ENCODE assay signal across 7 mouse cellular contexts in the genomic region with DNA sequence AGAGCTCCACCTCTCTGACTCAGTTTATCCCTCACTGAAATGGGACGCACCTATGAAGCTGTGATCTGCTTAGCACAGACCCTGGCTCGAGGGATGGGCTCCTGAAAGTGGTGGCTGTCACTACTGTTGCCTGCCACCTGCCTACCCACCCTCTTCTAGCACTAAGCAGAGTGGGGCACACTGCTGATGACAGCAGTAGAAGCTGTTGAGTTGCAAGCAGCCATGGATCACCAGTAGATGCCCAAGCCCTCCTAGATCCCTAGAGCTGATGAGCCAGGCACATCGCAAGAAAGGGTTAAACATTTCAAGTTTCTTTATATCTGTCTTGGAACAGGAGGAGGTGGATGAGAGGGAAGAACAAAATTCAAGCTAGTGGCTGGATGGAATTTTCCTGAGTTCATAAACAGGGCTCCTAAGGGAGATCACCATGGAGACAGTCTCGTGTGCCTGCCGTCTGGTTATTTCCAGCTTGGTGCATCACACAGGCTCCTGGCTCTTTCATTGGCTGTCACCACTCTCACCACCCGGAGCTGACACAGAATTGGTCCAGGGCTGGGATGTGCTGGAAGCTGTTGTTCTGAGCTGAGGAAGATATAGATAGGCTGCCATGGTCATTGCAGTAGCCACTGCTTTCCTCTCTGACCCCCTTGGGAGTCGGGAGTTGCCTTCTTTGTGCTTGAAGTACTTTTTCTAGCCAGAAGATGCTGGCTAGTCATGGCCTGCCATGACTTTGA. TPM values are rescaled to one million over a fixed set of nuclear protein-coding genes. Genes with fewer than 3 reads are reported as not detected.
DNase-seq lines count a peak whose midpoint lies in the region; ATAC-seq and TF ChIP-seq lines count a peak whose summit lies in the region.

No protein-coding gene starts in this region.

- no peaks in the 10 kb centered on the region for H3K9me3 ChIP-seq in intestine, postnatal 0 days (ENCODE audit: control insufficient read depth)
- no peaks in the 10 kb centered on the region for H3K9me3 ChIP-seq in midbrain, embryonic 16.5 days (replicated peaks; ENCODE audit: control insufficient read depth, low read length, poor library complexity, severe bottlenecking)

- peak overlapping the region; percentile 98 for H3K27ac ChIP-seq in bone marrow macrophage, adult 2 months (ENCODE audit: insufficient read depth, low read depth, low read length)
- H3K27ac ChIP-seq in intestine, postnatal 0 days (ENCODE audit: low read depth, low read length) = peak overlapping the region; percentile 91
- H3K27ac ChIP-seq in midbrain, embryonic 16.5 days (ENCODE audit: low read length) = peak overlapping the region; percentile 95

- WGBS in intestine, postnatal 0 days = 50% methylated on average over 7 of the region's 7 CpGs
- 38% methylated on average over 7 of the region's 7 CpGs for WGBS in midbrain, embryonic 16.5 days

- no peaks in the 10 kb centered on the region for H3K36me3 ChIP-seq in intestine, postnatal 0 days (ENCODE audit: control insufficient read depth, insufficient read depth)
- H3K36me3 ChIP-seq in midbrain, embryonic 16.5 days (ENCODE audit: control insufficient read depth, insufficient read depth, low read length) = no peaks in the 10 kb centered on the region

- no peaks in the 10 kb centered on the region for H3K27me3 ChIP-seq in intestine, postnatal 0 days (replicated peaks; ENCODE audit: control insufficient read depth, insufficient read depth, low read length)
- no peaks in the 10 kb centered on the region for H3K27me3 ChIP-seq in midbrain, embryonic 16.5 days (ENCODE audit: control insufficient read depth, insufficient read depth, low read depth, low read length)

- peak overlapping the region; percentile 11 for H3K4me3 ChIP-seq in bone marrow macrophage, adult 2 months (ENCODE audit: insufficient read depth, low read length)
- H3K4me3 ChIP-seq in intestine, postnatal 0 days (ENCODE audit: low read depth, low read length) = no peak overlapping the region
- no peak overlapping the region for H3K4me3 ChIP-seq in midbrain, embryonic 16.5 days (ENCODE audit: low read depth, low read length)

- TF ChIP-seq CTCF in bone marrow macrophage, adult 2 months (IDR thresholded peaks at IDR 0.05; ENCODE audit: low read depth, low read length) = no peak
- TF ChIP-seq CTCF in intestine, postnatal 0 days (IDR thresholded peaks at IDR 0.05; ENCODE audit: low read depth) = no peak

- intact Hi-C loops in gastrocnemius, postnatal 36 days (cut with DNase I) = no loop called here
- intact Hi-C loops in left cerebral cortex, postnatal 14 days (cut with DNase I) = no loop called here

- no peak overlapping the region for H3K9ac ChIP-seq in intestine, postnatal 0 days (ENCODE audit: low read depth, low read length)
- H3K9ac ChIP-seq in midbrain, embryonic 16.5 days (ENCODE audit: low read depth, low read length) = no peak overlapping the region

- peak; percentile 9; the same call in 1 of the 2 replicates for ATAC-seq in intestine, postnatal 0 days
- peak; percentile 96 for ATAC-seq in midbrain, embryonic 16.5 days

- peak; percentile 51 for DNase-seq in embryo, embryonic 11.5 days (ENCODE audit: low read depth, low spot score)
- DNase-seq in gastrocnemius, postnatal 36 days = peak; percentile 63 to 72
- peak; percentile 91 to 98 for DNase-seq in left cerebral cortex, postnatal 14 days (ENCODE audit: low spot score in 2 of 2)
- no peak for DNase-seq in B cell, adult 2 months

- no peak overlapping the region for H3K4me2 ChIP-seq in intestine, postnatal 0 days (replicated peaks; ENCODE audit: low read depth)
- peak overlapping the region; percentile 13; the same call in 1 of the 2 replicates for H3K4me2 ChIP-seq in midbrain, embryonic 16.5 days (ENCODE audit: low read length)

- peaks cover 83% of the 10 kb centered on the region for H3K4me1 ChIP-seq in bone marrow macrophage, adult 2 months (ENCODE audit: control insufficient read depth, insufficient read depth, low read length)
- peaks cover 24% of the 10 kb centered on the region for H3K4me1 ChIP-seq in intestine, postnatal 0 days (replicated peaks; ENCODE audit: control insufficient read depth, insufficient read depth, low read length)
- H3K4me1 ChIP-seq in midbrain, embryonic 16.5 days (ENCODE audit: control insufficient read depth, insufficient read depth, low read length) = peaks cover 31% of the 10 kb centered on the region

- TF ChIP-seq POLR2A in bone marrow macrophage, adult 2 months (IDR thresholded peaks at IDR 0.05; ENCODE audit: borderline replicate concordance, low read depth, low read length) = peak; percentile 35; the same call in 1 of the 2 replicates

RNA-seq across cellular contexts. Expression of gene Scyl1, which starts 40.7 kb away (rescaled TPM):
- 46.7 and 48.3 TPM in 2 replicates for polyA plus RNA-seq in bone marrow macrophage, adult 2 months (2012; ENCODE audit: insufficient read depth, insufficient read length, missing spikeins)
- 10 to 100 TPM; 70.8 to 71.1 TPM for total RNA-seq in gastrocnemius, postnatal 36 days (2021)
- polyA plus RNA-seq in intestine, postnatal 0 days (2015; fragmentation: Nextera tagmentation; extraction: Ambion mirVana) = 43.8 and 48.8 TPM in 2 replicates
- 10 to 100 TPM; 77.7 to 79.5 TPM for total RNA-seq in left cerebral cortex, postnatal 14 days (2021)
- polyA plus RNA-seq in midbrain, embryonic 16.5 days (2015; fragmentation: Nextera tagmentation; extraction: Ambion mirVana) = 86.3 and 86.6 TPM in 2 replicates

Comparison
In these comparisons a context has a peak if more than half of its experiments do, and no peak if none do; other contexts are left out.
1. DNase-seq: peak in embryo, embryonic 11.5 days (single experiment), gastrocnemius, postnatal 36 days (2 of 2) and left cerebral cortex, postnatal 14 days (2 of 2); none in B cell, adult 2 months (0 of 2).
2. Peak in every context shown above with its lines, with median percentiles within 50 percentile points of each other: H3K27ac ChIP-seq.